13 mouse cellular contexts compared by ENCODE assay signal in the genomic region with DNA sequence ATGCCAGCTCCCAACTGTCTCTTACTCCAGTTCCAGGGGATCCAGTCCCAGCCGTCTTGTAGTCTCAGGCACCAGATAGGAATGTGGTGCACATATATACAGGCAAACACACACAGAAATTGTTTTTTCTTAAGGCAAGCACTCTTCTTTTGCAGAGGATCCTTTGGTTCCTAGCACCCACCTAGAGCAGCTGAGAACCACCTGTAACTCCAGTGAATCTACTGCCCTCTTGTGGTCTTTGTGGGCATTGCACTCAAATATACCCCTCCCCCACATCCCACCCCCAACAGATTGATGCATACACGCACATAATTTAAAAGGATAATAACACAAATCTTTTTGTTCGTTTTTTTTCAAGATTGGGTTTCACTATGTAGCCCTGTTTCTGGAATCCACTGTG. TPM values are rescaled to one million over a fixed set of nuclear protein-coding genes. Genes with fewer than 3 reads are reported as not detected.
DNase-seq lines count a peak whose midpoint lies in the region; ATAC-seq and TF ChIP-seq lines count a peak whose summit lies in the region.
"Had no signal": no experiment of that assay in that cellular context is flagged by ENCODE, and none has a peak within 500 bp of the region (broad histone marks: within the 10 kb centered on the region; RNA-seq: fewer than 3 reads in every experiment).

No protein-coding gene starts in this region.

- 62% methylated on average over 3 of the region's 3 CpGs for WGBS in heart, adult 2 months
- WGBS in midbrain, postnatal 0 days: 65% methylated on average over 3 of the region's 3 CpGs
- WGBS in midbrain, embryonic 10.5 days: 55% methylated on average over 3 of the region's 3 CpGs
- 68% methylated on average over 3 of the region's 3 CpGs for WGBS in small intestine, adult 2 months

- H3K27me3 ChIP-seq in heart, adult 2 months (ENCODE audit: control insufficient read depth, insufficient read depth, low read length): no peaks in the 10 kb centered on the region
- no peaks in the 10 kb centered on the region for H3K27me3 ChIP-seq in midbrain, postnatal 0 days (ENCODE audit: insufficient read depth, low read length)
- H3K27me3 ChIP-seq in midbrain, embryonic 10.5 days (ENCODE audit: low read depth, poor library complexity, severe bottlenecking): no peaks in the 10 kb centered on the region
- H3K27me3 ChIP-seq in small intestine, adult 2 months (ENCODE audit: control insufficient read depth, insufficient read depth, low read length): no peaks in the 10 kb centered on the region
- H3K27me3 ChIP-seq: heart, embryonic 15.5 days; limb, embryonic 15.5 days had no signal

- H3K4me2 ChIP-seq in midbrain, postnatal 0 days (ENCODE audit: low read depth, low read length, poor library complexity, severe bottlenecking): no peak overlapping the region
- H3K4me2 ChIP-seq: heart, embryonic 15.5 days; limb, embryonic 15.5 days had no signal

- DNase-seq in heart, adult 2 months: no peak
- no peak for DNase-seq in heart, adult 18-20 months
- no peak for DNase-seq in midbrain, postnatal 0 days (ENCODE audit: low spot score)
- no peak for DNase-seq in midbrain, embryonic 10.5 days (ENCODE audit: low spot score)
- DNase-seq in ZHBTc4 (ENCODE audit: low read depth, low spot score): peak; percentile 72
- DNase-seq in layer of hippocampus, adult 8-10 months (ENCODE audit: low spot score in 2 of 2): no peak
- DNase-seq: cerebellum, adult 8-10 months; right cerebral cortex, postnatal 25 days; thymus, postnatal 14 days had no signal

- peak; percentile 72 for TF ChIP-seq CTCF in heart, adult 2 months (IDR thresholded peaks at IDR 0.05)
- peak; percentile 68 for TF ChIP-seq CTCF in midbrain, postnatal 0 days (IDR thresholded peaks at IDR 0.05)
- TF ChIP-seq CTCF in small intestine, adult 2 months (IDR thresholded peaks at IDR 0.05; ENCODE audit: extremely low read depth, insufficient read length, insufficient replicate concordance, low read depth, low read length): peak; percentile 36; the same call in 1 of the 2 replicates

- intact Hi-C loops in heart, adult 2 months (cut with DNase I): no loop called here

- TF ChIP-seq EP300 in heart, adult 2 months (IDR thresholded peaks at IDR 0.05; ENCODE audit: insufficient read depth, low read depth, low read length): no peak

- TF ChIP-seq POLR2A in heart, adult 2 months (IDR thresholded peaks at IDR 0.05; ENCODE audit: insufficient read depth, low read depth, low read length): no peak
- no peak for TF ChIP-seq POLR2A in small intestine, adult 2 months (IDR thresholded peaks at IDR 0.05; ENCODE audit: low read depth, low read length)

- H3K27ac ChIP-seq in heart, adult 2 months: no peak overlapping the region
- no peak overlapping the region for H3K27ac ChIP-seq in midbrain, postnatal 0 days (ENCODE audit: low read depth, low read length)
- H3K27ac ChIP-seq in midbrain, embryonic 10.5 days (replicated peaks): no peak overlapping the region
- no peak overlapping the region for H3K27ac ChIP-seq in small intestine, adult 2 months (ENCODE audit: insufficient read depth, low read depth, low read length)
- H3K27ac ChIP-seq: heart, embryonic 15.5 days; limb, embryonic 15.5 days had no signal

- H3K36me3 ChIP-seq in heart, adult 2 months (ENCODE audit: control insufficient read depth, insufficient read depth, low read length): no peaks in the 10 kb centered on the region
- H3K36me3 ChIP-seq in midbrain, postnatal 0 days (ENCODE audit: insufficient read depth, low read length): no peaks in the 10 kb centered on the region
- no peaks in the 10 kb centered on the region for H3K36me3 ChIP-seq in midbrain, embryonic 10.5 days
- H3K36me3 ChIP-seq in small intestine, adult 2 months (ENCODE audit: control insufficient read depth, insufficient read depth, low read length): no peaks in the 10 kb centered on the region
- H3K36me3 ChIP-seq: heart, embryonic 15.5 days; limb, embryonic 15.5 days had no signal

- ATAC-seq in midbrain, postnatal 0 days (ENCODE audit: low FRiP score): no peak
- ATAC-seq in megakaryocyte, adult 5-6 weeks (ENCODE audit: poor library complexity, severe bottlenecking): no peak

- H3K79me2 ChIP-seq in heart, adult 2 months (replicated peaks; ENCODE audit: control insufficient read depth, insufficient read depth, low read length): no peaks in the 10 kb centered on the region

- H3K4me1 ChIP-seq in heart, adult 2 months (ENCODE audit: control insufficient read depth, insufficient read depth, low read length): no peaks in the 10 kb centered on the region
- no peaks in the 10 kb centered on the region for H3K4me1 ChIP-seq in midbrain, postnatal 0 days (ENCODE audit: insufficient read depth, low read length)
- H3K4me1 ChIP-seq in midbrain, embryonic 10.5 days: peaks cover 20% of the 10 kb centered on the region
- H3K4me1 ChIP-seq in small intestine, adult 2 months (ENCODE audit: control insufficient read depth, insufficient read depth, insufficient read length, low read length): no peaks in the 10 kb centered on the region
- H3K4me1 ChIP-seq: limb, embryonic 15.5 days had no signal

- H3K9me3 ChIP-seq in midbrain, postnatal 0 days (ENCODE audit: low read length): no peaks in the 10 kb centered on the region
- no peaks in the 10 kb centered on the region for H3K9me3 ChIP-seq in midbrain, embryonic 10.5 days (replicated peaks)
- H3K9me3 ChIP-seq: heart, embryonic 15.5 days; limb, embryonic 15.5 days had no signal

- no peak overlapping the region for H3K9ac ChIP-seq in heart, adult 2 months (ENCODE audit: low read depth, low read length)
- H3K9ac ChIP-seq in midbrain, postnatal 0 days (replicated peaks; ENCODE audit: low read length, poor library complexity, severe bottlenecking): no peak overlapping the region
- H3K9ac ChIP-seq: heart, embryonic 15.5 days; limb, embryonic 15.5 days had no signal

- H3K4me3 ChIP-seq in heart, adult 2 months: no peak overlapping the region
- H3K4me3 ChIP-seq in midbrain, postnatal 0 days (ENCODE audit: low read depth, low read length): no peak overlapping the region
- H3K4me3 ChIP-seq in midbrain, embryonic 10.5 days: no peak overlapping the region
- no peak overlapping the region for H3K4me3 ChIP-seq in small intestine, adult 2 months (ENCODE audit: low read depth, low read length)
- H3K4me3 ChIP-seq: heart, embryonic 15.5 days; limb, embryonic 15.5 days had no signal

RNA-seq across cellular contexts. Expression of a gene that starts 12.4 kb away (rescaled TPM):
- 10 to 100 TPM in 1 of 2 experiments, 1 to 10 TPM in 1; 7.4 to 10.8 TPM for total RNA-seq in heart, adult 2 months (2021)
- polyA plus RNA-seq in heart, adult 2 months (2012; rRNA removed): 6.8 and 12.0 TPM in 2 replicates
- total RNA-seq in heart, adult 18-20 months (2021): 10 to 100 TPM in 1 of 2 experiments, 1 to 10 TPM in 1; 9.9 to 12.0 TPM
- 32.5 and 42.1 TPM in 2 replicates for total RNA-seq in midbrain, postnatal 0 days (2014; rRNA removed)
- 38.8 and 47.8 TPM in 2 replicates for polyA plus RNA-seq in midbrain, postnatal 0 days (2015; fragmentation: Nextera tagmentation; extraction: Ambion mirVana)
- 62.6 and 63.9 TPM in 2 replicates for polyA plus RNA-seq in midbrain, embryonic 10.5 days (2016; fragmentation: Nextera tagmentation; extraction: Ambion mirVana)
- polyA plus RNA-seq in small intestine, adult 2 months (2012; rRNA removed): 40.0 and 75.4 TPM in 2 replicates
- 48.6 and 55.3 TPM in 2 replicates for total RNA-seq in megakaryocyte, adult 5-6 weeks (2015)
- total RNA-seq in megakaryocyte, adult 5-6 weeks (2017): 34.1 and 40.1 TPM in 2 replicates
- 10 to 100 TPM; 11.5 to 16.3 (median 14.1) TPM for total RNA-seq in layer of hippocampus, adult 8-10 months (2022)

RNA-seq across cellular contexts. Expression of a gene that starts 20.7 kb away (rescaled TPM):
- 100 to 1,000 TPM; 254 to 258 TPM for total RNA-seq in heart, adult 2 months (2021)
- polyA plus RNA-seq in heart, adult 2 months (2012; rRNA removed): 223 and 251 TPM in 2 replicates
- 100 to 1,000 TPM; 240 to 253 TPM for total RNA-seq in heart, adult 18-20 months (2021)
- 188 and 320 TPM in 2 replicates for total RNA-seq in midbrain, postnatal 0 days (2014; rRNA removed)
- polyA plus RNA-seq in midbrain, postnatal 0 days (2015; fragmentation: Nextera tagmentation; extraction: Ambion mirVana): 157 and 179 TPM in 2 replicates
- 75.6 and 75.8 TPM in 2 replicates for polyA plus RNA-seq in midbrain, embryonic 10.5 days (2016; fragmentation: Nextera tagmentation; extraction: Ambion mirVana)
- 72.9 and 209 TPM in 2 replicates for polyA plus RNA-seq in small intestine, adult 2 months (2012; rRNA removed)
- total RNA-seq in megakaryocyte, adult 5-6 weeks (2015): 55.9 and 74.7 TPM in 2 replicates
- total RNA-seq in megakaryocyte, adult 5-6 weeks (2017): 112 and 113 TPM in 2 replicates
- 100 to 1,000 TPM; 146 to 236 (median 178) TPM for total RNA-seq in layer of hippocampus, adult 8-10 months (2022)

RNA-seq across cellular contexts. Expression of a gene that starts 21.2 kb away (rescaled TPM):
- 10 to 100 TPM; 21.3 to 26.0 TPM for total RNA-seq in heart, adult 2 months (2021)
- polyA plus RNA-seq in heart, adult 2 months (2012; rRNA removed): 24.1 and 31.5 TPM in 2 replicates
- 10 to 100 TPM; 24.2 to 28.7 TPM for total RNA-seq in heart, adult 18-20 months (2021)
- 40.8 and 46.0 TPM in 2 replicates for total RNA-seq in midbrain, postnatal 0 days (2014; rRNA removed)
- 16.1 and 17.6 TPM in 2 replicates for polyA plus RNA-seq in midbrain, postnatal 0 days (2015; fragmentation: Nextera tagmentation; extraction: Ambion mirVana)
- 11.7 and 12.5 TPM in 2 replicates for polyA plus RNA-seq in midbrain, embryonic 10.5 days (2016; fragmentation: Nextera tagmentation; extraction: Ambion mirVana)
- polyA plus RNA-seq in small intestine, adult 2 months (2012; rRNA removed): 11.0 and 41.7 TPM in 2 replicates
- 20.9 and 24.0 TPM in 2 replicates for total RNA-seq in megakaryocyte, adult 5-6 weeks (2015)
- total RNA-seq in megakaryocyte, adult 5-6 weeks (2017): 16.2 and 22.8 TPM in 2 replicates
- total RNA-seq in layer of hippocampus, adult 8-10 months (2022): 10 to 100 TPM; 44.6 to 52.9 (median 48.3) TPM

RNA-seq across cellular contexts. Expression of a gene that starts 21.3 kb away (rescaled TPM):
- total RNA-seq in heart, adult 2 months (2021): under 1 TPM; 0.44 to 0.52 TPM
- 0.39 and 0.50 TPM in 2 replicates for polyA plus RNA-seq in heart, adult 2 months (2012; rRNA removed)
- total RNA-seq in heart, adult 18-20 months (2021): under 1 TPM; 0.22 to 0.72 TPM
- 5.8 and 7.7 TPM in 2 replicates for total RNA-seq in midbrain, postnatal 0 days (2014; rRNA removed)
- 9.0 and 9.4 TPM in 2 replicates for polyA plus RNA-seq in midbrain, postnatal 0 days (2015; fragmentation: Nextera tagmentation; extraction: Ambion mirVana)
- 13.8 and 16.1 TPM in 2 replicates for polyA plus RNA-seq in midbrain, embryonic 10.5 days (2016; fragmentation: Nextera tagmentation; extraction: Ambion mirVana)
- polyA plus RNA-seq in small intestine, adult 2 months (2012; rRNA removed): 0.25 and 0.39 TPM in 2 replicates
- 6.4 and 10.0 TPM in 2 replicates for total RNA-seq in megakaryocyte, adult 5-6 weeks (2015)
- 16.1 and 18.1 TPM in 2 replicates for total RNA-seq in megakaryocyte, adult 5-6 weeks (2017)
- 1 to 10 TPM; 6.7 to 9.1 (median 7.5) TPM for total RNA-seq in layer of hippocampus, adult 8-10 months (2022)

RNA-seq across cellular contexts. Expression of a gene that starts 24.9 kb away (rescaled TPM):
- total RNA-seq in heart, adult 2 months (2021): 1 to 10 TPM in 1 of 2 experiments, under 1 TPM in 1; 0.94 to 1.2 TPM
- polyA plus RNA-seq in heart, adult 2 months (2012; rRNA removed): 1.6 and 1.7 TPM in 2 replicates
- total RNA-seq in heart, adult 18-20 months (2021): 1 to 10 TPM in 1 of 2 experiments, under 1 TPM in 1; 0.79 to 1.1 TPM
- 230 and 261 TPM in 2 replicates for total RNA-seq in midbrain, postnatal 0 days (2014; rRNA removed)
- 47.0 and 50.1 TPM in 2 replicates for polyA plus RNA-seq in midbrain, postnatal 0 days (2015; fragmentation: Nextera tagmentation; extraction: Ambion mirVana)
- polyA plus RNA-seq in midbrain, embryonic 10.5 days (2016; fragmentation: Nextera tagmentation; extraction: Ambion mirVana): 5.1 and 8.4 TPM in 2 replicates
- polyA plus RNA-seq in small intestine, adult 2 months (2012; rRNA removed): 7.3 and 25.1 TPM in 2 replicates
- total RNA-seq in megakaryocyte, adult 5-6 weeks (2015): 0.21 and 0.27 TPM in 2 replicates
- 0.84 and 1.1 TPM in 2 replicates for total RNA-seq in megakaryocyte, adult 5-6 weeks (2017)
- 10 to 100 TPM; 64.7 to 77.5 (median 68.4) TPM for total RNA-seq in layer of hippocampus, adult 8-10 months (2022)
